Mouse (Mus musculus): ENCODE measurements around the gene 1700009N14Rik.

1700009N14Rik gene

GRCm38 (mm10) chr4:39450069-39450468 is at the start of gene 1700009N14Rik:
TSS of gene 1700009N14Rik (plus strand) at chr4:39450295.
- WGBS: 66% methylated on average over 3 of the region's 3 CpGs

- 75% methylated on average over 2 of the region's 2 CpGs for WGBS
Measured at GRCm38 (mm10) chr4:39437870-39438367, 12.2 kb upstream of the 1700009N14Rik start.

GRCm38 (mm10) chr4:39474291-39474690 is 24.2 kb downstream of the 1700009N14Rik start:
- WGBS: 77% methylated on average over 2 of the region's 2 CpGs

- WGBS: 93% methylated on average over 8 of the region's 8 CpGs
Measured at GRCm38 (mm10) chr4:39486393-39486792, 36.3 kb downstream of the 1700009N14Rik start.

GRCm38 (mm10) chr4:39493596-39493995 is 43.5 kb downstream of the 1700009N14Rik start:
- WGBS: 73% methylated on average over 1 of the region's 1 CpGs

- WGBS: 68% methylated on average over 1 of the region's 1 CpGs
Measured at GRCm38 (mm10) chr4:39495875-39496274, 45.8 kb downstream of the 1700009N14Rik start.
